Mouse (Mus musculus) stomach, embryonic 14.5 days (tissue): ENCODE results near the gene Ppp1r9b. TPM values are rescaled to one million over a fixed set of nuclear protein-coding genes. Genes with fewer than 3 reads are reported as not detected.
A peak's percentile ranks its signal among the peaks of the same experiment; 100 is the strongest.

Experiments
- ATAC-seq: fragments of 200-750 bp; cut with Nextera tagmentation; 2 replicates; pipeline ENCODE4 v1.8.0; 2017; ENCODE audit warnings: low read depth, moderate TSS enrichment; ENCODE audit not compliant: insufficient number of reproducible peaks, insufficient read depth, low FRiP score
- H3K27ac ChIP-seq: fragments of 300-500 bp; sonication (generic); 2 replicates; pipeline ENCODE4 v1.5.1; 2014; ENCODE audit warnings: mild to moderate bottlenecking, low read length, moderate library complexity, mixed read lengths
- H3K27me3 ChIP-seq: fragments of 300-500 bp; sonication (generic); 2 replicates; pipeline ENCODE4 v1.6.1; 2014; ENCODE audit warnings: low read length, control low read depth, mixed read lengths; ENCODE audit not compliant: control insufficient read depth, insufficient read depth
- H3K36me3 ChIP-seq: fragments of 300-500 bp; sonication (generic); 2 replicates; pipeline ENCODE4 v1.6.1; 2014; ENCODE audit warnings: mild to moderate bottlenecking, control low read depth, low read length, moderate library complexity, mixed read lengths; ENCODE audit not compliant: control insufficient read depth, insufficient read depth
- H3K4me1 ChIP-seq: fragments of 300-500 bp; sonication (generic); 2 replicates; pipeline ENCODE4 v1.6.1; 2014; ENCODE audit warnings: low read length, control low read depth, mixed read lengths; ENCODE audit not compliant: control insufficient read depth, insufficient read depth
- H3K4me2 ChIP-seq: fragments of 300-500 bp; sonication (generic); replicated peaks from 2 replicates; pipeline ENCODE4 v1.6.1; 2014; ENCODE audit warnings: low read depth, low read length, control low read depth
- H3K4me3 ChIP-seq: fragments of 300-500 bp; sonication (generic); 2 replicates; pipeline ENCODE4 v1.5.1; 2014; ENCODE audit warnings: low read depth, low read length, control low read depth
- H3K9ac ChIP-seq: fragments of 300-500 bp; sonication (generic); replicated peaks from 2 replicates; pipeline ENCODE4 v1.6.1; 2014; ENCODE audit warnings: low read depth, mild to moderate bottlenecking, control low read depth, low read length, moderate library complexity, mixed read lengths
- H3K9me3 ChIP-seq: fragments of 300-500 bp; sonication (generic); 2 replicates; pipeline ENCODE4 v1.6.1; 2016; ENCODE audit warnings: low read depth, low read length, control low read depth; ENCODE audit not compliant: control insufficient read depth
- WGBS: fragments of 180-500 bp; shearing (Covaris S2); extraction: QIAGEN DNeasy Blood & Tissue Kit; methylation state at CpG from one replicate; pipeline ENCODE4 v1.1.7; 2014; 5-methylcytosine and 5-hydroxymethylcytosine counted together
- polyA plus RNA-seq: library from polyadenylated mRNA; unstranded; fragments of >200 nt; fragmentation: Nextera tagmentation; extraction: Ambion mirVana; gene quantifications from 2 replicates; pipeline ENCODE4 v1.2.1, GENCODE M21; 2014

The Ppp1r9b gene
- polyA plus RNA-seq, 1 experiment from 2014 or later: 14.4 TPM

DNA sequence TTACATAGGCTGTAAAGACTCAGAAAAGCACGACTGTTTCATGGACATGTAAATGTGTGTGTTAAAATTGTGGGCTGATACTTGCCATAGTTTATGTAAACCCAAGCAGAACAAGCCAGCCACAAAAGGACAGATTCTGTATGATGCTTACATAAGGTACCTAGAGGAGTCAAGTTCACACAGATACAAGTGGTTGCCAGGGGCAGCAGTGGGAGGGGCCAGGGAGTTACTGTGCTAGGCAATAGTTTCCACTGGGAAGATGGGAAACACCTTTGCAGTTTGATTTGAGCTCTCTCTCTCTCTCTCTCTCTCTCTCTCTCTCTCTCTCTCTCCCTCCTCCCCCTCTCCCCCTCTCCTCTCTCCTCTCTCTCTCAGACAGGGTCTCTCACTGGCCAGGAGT is 5.7 kb upstream of the Ppp1r9b start:
- no peak overlapping the region for H3K4me3 ChIP-seq
- no peaks in the 10 kb centered on the region for H3K27me3 ChIP-seq
- H3K36me3 ChIP-seq: no peaks in the 10 kb centered on the region
- 17% methylated on average over 1 of the region's 1 CpGs for WGBS
- ATAC-seq: no peak
- no peak overlapping the region for H3K9ac ChIP-seq
- no peak overlapping the region for H3K4me2 ChIP-seq
- peak overlapping the region; percentile 61; the same call in 1 of the 2 replicates for H3K27ac ChIP-seq
- peaks cover 22% of the 10 kb centered on the region for H3K4me1 ChIP-seq
- H3K9me3 ChIP-seq: no peaks in the 10 kb centered on the region

DNA sequence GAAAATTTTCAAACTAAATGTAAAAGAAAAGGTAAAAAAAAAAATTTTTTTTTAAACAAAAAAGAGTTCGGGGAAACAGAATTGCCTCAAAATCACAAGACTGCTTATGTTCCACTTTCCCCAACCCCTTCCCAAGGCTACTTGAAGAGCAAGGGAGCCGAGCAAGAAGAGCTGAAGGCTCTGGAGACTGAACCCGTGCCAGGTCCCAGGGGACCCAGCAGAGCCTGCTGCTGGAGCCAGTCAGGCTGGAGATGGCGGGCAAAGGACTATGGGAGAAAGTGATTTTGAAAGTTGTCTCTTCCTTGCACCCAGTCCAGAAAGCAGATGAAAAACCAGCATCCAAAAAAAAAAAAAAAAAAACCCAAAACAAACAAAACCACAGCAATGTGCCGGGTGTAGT is 5.0 kb upstream of the Ppp1r9b start:
- WGBS: 78% methylated on average over 5 of the region's 5 CpGs
- no peaks in the 10 kb centered on the region for H3K27me3 ChIP-seq
- H3K9ac ChIP-seq: no peak overlapping the region
- no peak overlapping the region for H3K4me2 ChIP-seq
- H3K9me3 ChIP-seq: no peaks in the 10 kb centered on the region
- no peak for ATAC-seq
- H3K36me3 ChIP-seq: no peaks in the 10 kb centered on the region
- H3K4me3 ChIP-seq: no peak overlapping the region
- peaks cover 25% of the 10 kb centered on the region for H3K4me1 ChIP-seq
- 0 out of 2 replicates have a peak overlapping the region, but pooled peaks have one; percentile 61 for H3K27ac ChIP-seq

DNA sequence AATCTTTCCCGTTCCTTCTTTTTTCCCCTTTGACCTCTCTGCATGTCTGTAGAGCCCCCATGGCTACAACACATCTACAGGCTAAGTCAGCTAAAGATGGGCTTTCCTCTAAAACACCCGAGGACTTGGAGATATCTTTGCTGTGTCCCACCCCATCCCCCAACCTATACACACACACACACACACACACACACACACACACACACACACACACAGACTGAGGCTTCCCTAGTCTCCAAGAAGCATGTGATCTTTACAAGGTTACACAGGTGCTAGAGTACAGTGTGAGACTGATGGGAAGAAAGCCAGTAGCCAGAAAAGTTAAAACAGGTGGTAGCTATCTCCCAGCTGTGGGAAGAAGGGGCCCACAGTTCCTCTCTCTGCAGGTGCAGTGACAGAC is 4.4 kb upstream of the Ppp1r9b start:
- ATAC-seq: no peak
- H3K36me3 ChIP-seq: no peaks in the 10 kb centered on the region
- no peak overlapping the region for H3K27ac ChIP-seq
- no peak overlapping the region for H3K4me2 ChIP-seq
- 48% methylated on average over 2 of the region's 2 CpGs for WGBS
- no peak overlapping the region for H3K9ac ChIP-seq
- H3K4me3 ChIP-seq: no peak overlapping the region
- peaks cover 25% of the 10 kb centered on the region for H3K4me1 ChIP-seq
- H3K9me3 ChIP-seq: no peaks in the 10 kb centered on the region
- no peaks in the 10 kb centered on the region for H3K27me3 ChIP-seq

DNA sequence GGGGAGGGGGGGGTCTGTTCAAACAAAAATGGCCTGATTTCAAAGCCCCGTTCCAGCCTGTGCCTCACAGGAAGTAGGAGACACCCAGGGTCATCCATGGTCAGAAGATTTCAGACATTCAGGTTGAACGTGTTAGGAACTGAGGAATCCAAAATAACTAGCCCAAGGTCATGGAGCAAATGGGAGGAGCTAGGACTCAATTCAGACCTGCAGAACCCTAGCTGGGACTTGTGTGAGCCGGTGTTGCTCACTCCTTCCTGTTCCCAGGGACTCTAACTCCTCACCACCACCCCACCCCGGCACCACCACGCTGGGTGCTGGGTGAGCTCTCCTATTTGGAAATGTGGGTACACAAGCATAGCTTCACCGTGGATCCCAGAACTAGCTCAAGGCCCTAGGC is 3.5 kb upstream of the Ppp1r9b start:
- H3K36me3 ChIP-seq: no peaks in the 10 kb centered on the region
- H3K4me2 ChIP-seq: no peak overlapping the region
- H3K9ac ChIP-seq: no peak overlapping the region
- H3K4me3 ChIP-seq: no peak overlapping the region
- H3K27ac ChIP-seq: no peak overlapping the region
- H3K27me3 ChIP-seq: no peaks in the 10 kb centered on the region
- 45% methylated on average over 6 of the region's 6 CpGs for WGBS
- H3K4me1 ChIP-seq: peaks cover 28% of the 10 kb centered on the region
- no peaks in the 10 kb centered on the region for H3K9me3 ChIP-seq
- no peak for ATAC-seq

DNA sequence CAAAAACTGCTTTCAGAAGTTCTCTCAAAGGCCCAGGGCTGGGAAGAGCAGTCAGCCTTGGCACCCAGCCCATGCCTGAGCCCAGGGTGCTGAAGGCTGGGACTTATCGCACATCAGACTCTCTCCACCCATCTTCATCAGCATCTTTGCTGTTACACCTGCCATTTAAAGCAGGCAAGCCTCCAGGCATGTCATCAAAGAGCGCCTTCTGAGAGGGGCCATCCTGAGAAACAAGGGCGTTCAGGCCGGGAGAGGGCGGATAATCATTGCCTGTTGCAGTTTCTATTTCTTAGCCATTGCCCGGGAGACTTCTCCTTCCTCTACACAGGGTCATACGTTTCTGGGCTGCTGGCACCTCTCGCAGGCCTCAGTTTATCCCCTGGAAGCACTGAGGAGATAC is 3.0 kb upstream of the Ppp1r9b start:
- no peak overlapping the region for H3K27ac ChIP-seq
- no peak overlapping the region for H3K4me3 ChIP-seq
- no peak overlapping the region for H3K4me2 ChIP-seq
- H3K36me3 ChIP-seq: no peaks in the 10 kb centered on the region
- H3K27me3 ChIP-seq: no peaks in the 10 kb centered on the region
- WGBS: 76% methylated on average over 8 of the region's 8 CpGs
- H3K9ac ChIP-seq: no peak overlapping the region
- H3K9me3 ChIP-seq: no peaks in the 10 kb centered on the region
- no peak for ATAC-seq
- peaks cover 33% of the 10 kb centered on the region for H3K4me1 ChIP-seq

DNA sequence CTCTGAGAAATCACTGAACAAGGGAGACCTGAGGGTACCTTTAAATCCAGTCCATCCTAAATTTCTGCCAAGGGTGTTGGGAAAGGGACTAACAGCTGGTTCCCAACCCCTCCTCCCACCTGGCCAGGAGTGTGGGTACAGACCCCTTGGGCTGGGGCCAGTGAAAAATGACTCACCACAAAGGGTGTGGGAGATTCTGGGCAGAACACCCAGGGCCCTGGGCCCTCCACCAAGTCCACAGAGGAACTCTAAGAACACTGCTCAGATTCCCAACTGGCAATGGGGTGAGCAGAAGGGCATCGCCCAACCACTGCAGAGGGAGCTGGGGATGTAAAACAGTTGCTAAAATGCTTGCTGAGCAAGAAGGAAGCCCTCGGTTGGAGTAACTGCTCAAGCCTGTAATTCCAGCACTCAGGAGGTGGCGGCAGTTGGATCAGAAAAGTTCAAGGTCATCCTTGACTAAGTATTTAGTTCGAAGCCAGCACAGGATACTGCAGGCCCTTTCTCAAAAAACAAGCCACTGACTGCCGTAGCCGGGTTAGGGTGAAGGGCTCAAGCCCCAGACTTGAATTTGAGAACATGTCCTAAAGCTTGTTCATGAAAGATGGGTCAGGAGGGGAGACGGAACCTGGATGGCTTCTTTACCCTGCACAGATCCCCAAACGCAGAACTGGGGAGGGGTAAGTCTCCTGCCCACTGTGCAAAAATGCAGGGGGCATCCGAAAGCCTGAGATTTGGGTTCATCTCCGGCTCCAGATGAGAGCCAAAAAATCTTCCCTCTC is 1.9 kb upstream of the Ppp1r9b start:
- H3K9me3 ChIP-seq: no peaks in the 10 kb centered on the region
- peak overlapping the region; percentile 89 for H3K27ac ChIP-seq
- ATAC-seq: no peak
- WGBS: 16% methylated on average over 10 of the region's 10 CpGs
- peak overlapping the region; percentile 45 for H3K9ac ChIP-seq
- peak overlapping the region; percentile 43 for H3K4me3 ChIP-seq
- H3K27me3 ChIP-seq: no peaks in the 10 kb centered on the region
- H3K4me1 ChIP-seq: peaks cover 45% of the 10 kb centered on the region
- peak overlapping the region; percentile 75 for H3K4me2 ChIP-seq
- H3K36me3 ChIP-seq: no peaks in the 10 kb centered on the region

DNA sequence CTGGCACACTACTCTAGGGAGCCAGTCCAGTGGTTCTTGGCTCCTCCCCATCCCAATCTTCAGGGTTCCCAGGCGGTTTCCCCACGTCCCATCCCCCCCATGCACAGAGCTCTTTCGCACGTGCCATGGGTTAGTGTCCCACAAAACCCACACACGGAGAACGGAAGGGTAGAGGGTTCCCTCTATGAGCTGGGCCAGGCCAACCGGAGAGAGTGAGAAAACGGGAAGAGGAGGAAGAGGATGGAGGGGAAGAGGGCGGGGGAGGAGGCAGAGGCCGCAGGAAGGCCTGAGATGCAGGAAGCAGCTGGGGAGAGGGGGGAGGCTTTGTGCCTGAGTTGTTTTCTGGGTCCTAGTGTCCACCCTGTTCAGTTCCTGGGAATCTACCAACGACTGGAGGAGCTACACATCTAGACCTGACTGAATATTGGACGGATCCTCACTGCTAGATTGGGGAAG is 1.2 kb upstream of the Ppp1r9b start:
- ATAC-seq: peak; percentile 67
- Histone ChIP-seq H3K4me1 (peaks cover 51% of the 10 kb centered on the region), H3K27ac (peak overlapping the region; percentile 89), H3K9ac (peak overlapping the region; percentile 45), H3K9me3 (no peaks in the 10 kb centered on the region), H3K36me3 (no peaks in the 10 kb centered on the region), H3K4me3 (peak overlapping the region; percentile 43), H3K4me2 (peak overlapping the region; percentile 75), H3K27me3 (no peaks in the 10 kb centered on the region)
- WGBS: 2% methylated on average over 12 of the region's 12 CpGs

DNA sequence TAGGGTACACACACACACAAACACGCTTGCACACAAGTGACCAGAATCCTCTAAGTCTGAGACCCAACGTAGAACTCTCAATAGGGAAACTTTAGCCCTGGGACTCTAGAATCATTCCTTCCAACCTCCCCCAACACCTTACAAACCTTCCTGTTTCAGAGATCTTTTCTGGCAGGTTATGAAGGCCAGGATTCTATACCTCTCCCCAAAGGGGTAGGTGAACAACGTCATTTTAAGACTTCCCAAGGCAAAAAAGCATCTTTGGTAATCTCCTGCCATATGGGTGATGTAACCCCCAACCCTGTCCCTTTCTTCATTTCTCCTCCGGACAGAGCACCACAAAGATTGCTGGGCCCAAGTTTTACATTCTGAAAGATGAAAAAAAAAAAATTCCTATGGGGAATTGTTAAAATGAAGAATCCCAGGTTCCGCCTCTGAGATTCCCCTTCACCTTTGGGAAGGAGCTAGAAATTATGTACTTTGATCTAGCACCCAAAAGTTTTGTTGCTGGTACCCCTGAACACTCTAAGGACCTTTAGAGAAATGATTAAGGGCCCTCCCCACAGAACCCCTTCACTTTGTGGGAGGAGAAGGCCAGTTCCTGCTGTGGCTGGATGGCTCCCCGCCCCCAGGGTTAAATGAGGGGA is 610 bp upstream of the Ppp1r9b start:
- H3K9ac ChIP-seq: 0 out of 2 replicates have a peak overlapping the region, but pooled peaks have one; percentile 2
- WGBS: 40% methylated on average over 6 of the region's 6 CpGs
- H3K27ac ChIP-seq: peak overlapping the region; percentile 86
- peak overlapping the region; percentile 74 for H3K4me3 ChIP-seq
- H3K36me3 ChIP-seq: no peaks in the 10 kb centered on the region
- H3K4me1 ChIP-seq: peaks cover 57% of the 10 kb centered on the region
- ATAC-seq: no peak
- no peaks in the 10 kb centered on the region for H3K27me3 ChIP-seq
- no peaks in the 10 kb centered on the region for H3K9me3 ChIP-seq
- H3K4me2 ChIP-seq: peak overlapping the region; percentile 75
